Mouse (Mus musculus) gastrocnemius, adult 2 months (tissue): ENCODE measurements around the gene Cstad. TPM values are rescaled to one million over a fixed set of nuclear protein-coding genes. Genes with fewer than 3 reads are reported as not detected.
A peak's percentile ranks its signal among the peaks of the same experiment; 100 is the strongest.

Experiments
- DNase-seq: peaks from one replicate; pipeline ENCODE4 v3.0.0; 2022
- H3K27ac ChIP-seq: fragments of 200-600 bp; 2 replicates; pipeline ENCODE4 v1.8.1; 2022; ENCODE audit warnings: mild to moderate bottlenecking
- H3K4me3 ChIP-seq: fragments of 200-600 bp; 2 replicates; pipeline ENCODE4 v1.8.1; 2022; ENCODE audit warnings: mild to moderate bottlenecking, moderate library complexity
- CTCF ChIP-seq: fragments of 200-600 bp; IDR thresholded peaks from 2 replicates; pipeline ENCODE4 v1.8.1; 2022; ENCODE audit warnings: antibody characterized with exemption, mild to moderate bottlenecking, moderate library complexity
- intact Hi-C: fragments of 180-260 bp; cut with DNase I; formaldehyde crosslinking; loops from one replicate; pipeline ENCODE4 v1.15.1; 2025
- total RNA-seq, 2 experiments: library from RNA; stranded (reverse); gene quantifications; 2 replicates each; pipeline ENCODE4 v1.2.3; 2021

The Cstad gene
- total RNA-seq, 2 experiments from 2014 or later, result 0.47 to 1.8 TPM

DNA sequence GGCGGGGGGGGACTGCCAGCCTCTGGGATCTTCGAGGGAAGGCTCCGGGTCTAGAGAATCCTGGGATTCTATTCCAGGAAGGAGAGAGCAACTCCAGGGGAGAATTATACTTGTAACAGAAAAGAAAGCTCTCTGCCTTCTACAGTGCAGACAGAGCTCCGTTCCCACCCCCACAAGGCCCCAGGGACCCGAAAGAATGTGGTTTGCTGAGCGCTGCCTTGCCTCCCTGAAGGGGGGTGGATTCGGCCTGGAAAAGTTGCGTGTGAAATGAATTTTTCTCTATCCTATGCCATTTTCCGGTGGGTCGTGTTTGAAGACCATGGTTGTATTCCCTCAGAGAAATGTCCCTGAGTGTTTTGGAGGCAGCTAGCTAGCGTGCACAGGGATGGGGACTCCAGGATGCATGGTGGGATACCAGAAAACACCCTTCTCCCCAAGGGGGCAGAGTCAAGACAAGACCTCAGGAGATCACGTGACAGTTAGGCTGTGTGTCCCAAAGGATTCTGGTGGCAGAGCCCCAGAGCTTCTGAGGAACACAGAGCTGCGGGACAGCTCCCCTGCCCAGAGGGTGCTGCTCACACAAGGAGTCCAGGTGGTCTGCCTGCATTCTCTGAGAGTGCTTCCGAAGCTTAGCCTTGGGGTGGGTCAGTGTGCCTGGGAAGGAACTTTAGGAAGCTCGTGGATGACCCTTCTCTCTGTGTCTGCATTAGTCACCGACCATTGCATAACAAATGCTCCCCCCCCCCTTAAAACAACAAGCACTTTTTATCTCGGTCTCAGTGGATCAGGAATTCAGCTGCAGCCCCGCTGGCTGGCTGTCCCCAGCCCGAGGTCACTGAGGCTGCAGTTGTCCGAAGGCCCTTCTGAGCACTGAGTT, 6.4 kb downstream of the Cstad start:
- TF ChIP-seq CTCF, result no peak
- Histone ChIP-seq H3K4me3 (peak overlapping the region; percentile 67), H3K27ac (peak overlapping the region; percentile 92)
- DNase-seq, result peak; percentile 88
- intact Hi-C loops, result loop anchor here (5.0 kb wide), 2 partner anchors 56 to 116 kb away; no protein-coding TSS in a partner anchor

GRCm38 (mm10) chr2:30602451-30602850, 7.6 kb downstream of the Cstad start:
- Histone ChIP-seq H3K27ac (peak overlapping the region; percentile 92), H3K4me3 (no peak overlapping the region)
- TF ChIP-seq CTCF, result no peak
- intact Hi-C loops, result loop anchor here (5.0 kb wide), 2 partner anchors 55 to 115 kb away; no protein-coding TSS in a partner anchor
- DNase-seq, result no peak

DNA sequence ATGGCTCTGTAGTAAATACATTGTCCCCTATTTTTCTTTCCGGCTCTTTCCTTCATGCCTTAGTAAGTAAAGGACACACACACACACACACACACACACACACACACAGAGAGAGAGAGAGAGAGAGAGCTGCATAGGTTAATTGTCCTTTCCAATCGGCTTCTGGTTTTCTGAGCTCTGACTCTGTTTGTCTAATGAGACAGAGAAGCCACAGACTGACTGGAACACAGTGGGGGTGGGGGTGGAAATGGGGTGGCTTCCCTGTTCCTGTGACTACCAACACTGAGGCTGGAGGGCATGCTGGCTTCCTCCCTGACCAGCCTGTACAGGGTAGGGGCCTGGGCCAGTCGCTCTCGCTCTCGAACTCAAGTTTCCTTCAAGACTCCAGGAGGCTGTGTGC, 8.9 kb downstream of the Cstad start:
- TF ChIP-seq CTCF, result no peak
- Histone ChIP-seq H3K27ac (no peak overlapping the region), H3K4me3 (no peak overlapping the region)
- intact Hi-C loops, result loop anchor here (5.0 kb wide), 2 partner anchors 54 to 114 kb away; no protein-coding TSS in a partner anchor
- peak; percentile 14 for DNase-seq

- Histone ChIP-seq H3K27ac (peak overlapping the region; percentile 77), H3K4me3 (peak overlapping the region; percentile 54)
- peak; percentile 59 for DNase-seq
- intact Hi-C loops, result loop anchor here (5.0 kb wide), 2 partner anchors 52 to 112 kb away; no protein-coding TSS in a partner anchor
- TF ChIP-seq CTCF, result no peak
These were observed 10.3 kb downstream of the Cstad start for GRCm38 (mm10) chr2:30604880-30605761.

DNA sequence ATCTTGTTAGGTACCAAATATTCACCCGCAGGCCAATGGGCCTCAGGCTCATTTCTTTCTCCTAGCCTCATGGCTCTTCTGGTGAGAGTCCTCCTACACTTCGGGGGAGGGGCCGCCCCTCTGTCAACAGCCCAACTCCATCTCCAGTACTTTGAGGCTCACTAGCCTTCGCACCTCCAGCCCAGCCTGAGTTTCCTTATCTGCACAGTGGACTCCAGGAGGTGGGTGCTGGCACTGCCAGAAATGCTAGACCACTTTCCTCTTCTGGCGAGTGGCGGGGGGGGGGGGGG, 10.9 kb downstream of the Cstad start:
- intact Hi-C loops, result no loop called here
- H3K4me3 ChIP-seq, result peak overlapping the region; percentile 54; the same call in 1 of the 2 replicates
- peak overlapping the region; percentile 77 for H3K27ac ChIP-seq
- no peak for DNase-seq
- TF ChIP-seq CTCF, result no peak

DNA sequence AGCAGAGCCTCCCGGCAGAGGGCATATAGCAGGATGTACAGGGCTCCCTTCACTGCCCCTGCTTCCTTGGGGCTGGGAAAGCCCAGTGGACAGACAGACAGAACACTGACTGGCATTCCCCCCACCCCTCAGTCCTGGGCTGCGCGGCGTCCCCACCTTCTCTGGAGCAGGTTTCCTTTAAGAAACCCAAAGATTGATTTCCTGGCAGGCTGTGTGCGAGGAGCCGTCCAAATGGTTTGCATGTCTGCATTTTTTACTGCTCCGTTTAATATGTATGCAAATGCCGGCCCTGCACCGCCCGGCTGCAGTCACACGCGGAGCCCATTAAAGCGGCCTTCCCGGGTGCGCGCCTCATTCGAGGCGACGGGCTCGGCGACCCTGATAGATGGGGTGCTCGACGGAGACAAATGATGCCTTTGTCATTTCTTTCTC, 11.8 kb downstream of the Cstad start:
- DNase-seq, result no peak
- intact Hi-C loops, result no loop called here
- no peak for TF ChIP-seq CTCF
- Histone ChIP-seq H3K27ac (peak overlapping the region; percentile 31; the same call in 1 of the 2 replicates), H3K4me3 (peak overlapping the region; percentile 24)

- no peak overlapping the region for H3K27ac ChIP-seq
- DNase-seq, result no peak
- no peak for TF ChIP-seq CTCF
- intact Hi-C loops, result no loop called here
- no peak overlapping the region for H3K4me3 ChIP-seq
These were observed 13.1 kb downstream of the Cstad start for GRCm38 (mm10) chr2:30607941-30608340.

DNA sequence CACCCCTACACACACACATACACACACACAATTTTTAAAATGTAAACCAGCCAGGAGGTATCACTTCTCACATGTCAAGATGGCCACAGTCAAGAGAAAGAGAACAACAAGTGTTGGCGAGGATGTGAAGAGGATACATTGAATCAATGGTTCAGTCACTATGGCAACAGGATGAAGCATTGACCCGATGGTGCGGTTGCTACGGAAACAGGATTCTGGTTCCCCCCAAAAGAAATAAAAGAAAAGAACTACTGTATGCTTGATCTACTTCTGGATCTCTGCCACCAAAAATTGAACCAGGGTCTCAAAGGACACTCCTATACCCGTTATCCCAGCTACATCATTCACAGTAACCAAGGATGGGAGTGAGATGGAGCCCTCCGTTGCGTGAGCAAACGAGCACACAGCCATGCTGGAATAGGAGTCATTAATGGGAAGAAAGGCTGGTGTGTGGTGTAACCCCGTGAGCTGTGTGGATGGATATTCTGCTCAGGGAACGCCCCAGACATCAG, 13.9 kb downstream of the Cstad start:
- Histone ChIP-seq H3K27ac (no peak overlapping the region), H3K4me3 (no peak overlapping the region)
- DNase-seq, result no peak
- no peak for TF ChIP-seq CTCF
- intact Hi-C loops, result no loop called here

- Histone ChIP-seq H3K27ac (peak overlapping the region; percentile 75), H3K4me3 (peak overlapping the region; percentile 59)
- DNase-seq, result peak; percentile 76
- intact Hi-C loops, result loop anchor here (5.0 kb wide), 1 partner anchor 179 kb away; no protein-coding TSS in a partner anchor
- TF ChIP-seq CTCF, result peak; percentile 42
These were observed 18.7 kb downstream of the Cstad start for GRCm38 (mm10) chr2:30613574-30613973.

- peak overlapping the region; percentile 59 for H3K4me3 ChIP-seq
- intact Hi-C loops, result loop anchor here (5.0 kb wide), 1 partner anchor 178 kb away; no protein-coding TSS in a partner anchor
- TF ChIP-seq CTCF, result no peak
- H3K27ac ChIP-seq, result peak overlapping the region; percentile 75
- no peak for DNase-seq
These were observed 19.5 kb downstream of the Cstad start for GRCm38 (mm10) chr2:30614151-30614923.

DNA sequence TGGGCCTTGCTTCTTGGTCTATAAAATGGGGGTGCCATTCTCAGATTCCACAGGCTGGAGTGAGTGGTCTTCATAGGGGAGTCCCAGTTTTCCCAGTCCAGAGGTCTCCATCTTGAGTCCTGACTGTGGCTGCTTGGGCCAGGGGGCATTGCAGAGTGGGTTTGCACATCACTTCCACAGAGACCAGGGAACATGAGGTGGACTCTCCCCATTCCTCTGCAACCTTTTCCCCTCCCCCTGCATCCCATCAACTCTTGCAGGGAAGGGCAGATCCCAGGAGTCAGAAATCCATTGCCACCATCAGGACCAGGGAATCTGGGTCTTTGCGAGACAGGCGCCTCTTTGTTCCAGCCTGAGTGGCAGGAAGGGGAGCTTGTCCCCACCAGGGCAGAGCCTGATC, 21.0 kb downstream of the Cstad start:
- Histone ChIP-seq H3K27ac (no peak overlapping the region), H3K4me3 (no peak overlapping the region)
- intact Hi-C loops, result no loop called here
- no peak for DNase-seq
- TF ChIP-seq CTCF, result no peak

- Histone ChIP-seq H3K4me3 (no peak overlapping the region), H3K27ac (no peak overlapping the region)
- intact Hi-C loops, result no loop called here
- no peak for TF ChIP-seq CTCF
- no peak for DNase-seq
These were observed 21.6 kb downstream of the Cstad start for GRCm38 (mm10) chr2:30616464-30616863.
